Mouse (Mus musculus) stomach, postnatal 0 days (tissue): ENCODE measurements around the gene Rnf26. TPM values are rescaled to one million over a fixed set of nuclear protein-coding genes. Genes with fewer than 3 reads are reported as not detected.
A peak's percentile ranks its signal among the peaks of the same experiment; 100 is the strongest.

Source experiments
- ATAC-seq: fragments of 200-750 bp; cut with Nextera tagmentation; 2 replicates; pipeline ENCODE4 v1.8.0; 2017; ENCODE audit not compliant: low FRiP score, low TSS enrichment
- DNase-seq: peaks from one replicate; pipeline ENCODE4 v3.0.0-alpha.2; 2016; ENCODE audit warnings: low spot score
- H3K27ac ChIP-seq: fragments of 300-500 bp; sonication (generic); replicated peaks from 2 replicates; pipeline ENCODE4 v1.5.1; 2014; ENCODE audit warnings: mild to moderate bottlenecking, control low read depth
- H3K27me3 ChIP-seq: fragments of 300-500 bp; sonication (generic); 2 replicates; pipeline ENCODE4 v1.6.1; 2014; ENCODE audit warnings: low read length; ENCODE audit not compliant: control insufficient read depth, insufficient read depth
- H3K36me3 ChIP-seq: fragments of 300-500 bp; sonication (generic); 2 replicates; pipeline ENCODE4 v1.6.1; 2014; ENCODE audit warnings: low read length, mixed read lengths; ENCODE audit not compliant: control insufficient read depth, insufficient read depth
- H3K4me1 ChIP-seq: fragments of 300-500 bp; sonication (generic); replicated peaks from 2 replicates; pipeline ENCODE4 v1.6.1; 2014; ENCODE audit warnings: antibody characterized with exemption; ENCODE audit not compliant: control insufficient read depth, insufficient read depth
- H3K4me2 ChIP-seq: fragments of 300-500 bp; sonication (generic); replicated peaks from 2 replicates; pipeline ENCODE4 v1.6.1; 2014; ENCODE audit warnings: low read depth, mild to moderate bottlenecking, control low read depth, moderate library complexity
- H3K4me3 ChIP-seq: fragments of 300-500 bp; sonication (generic); 2 replicates; pipeline ENCODE4 v1.5.1; 2014; ENCODE audit warnings: low read depth, low read length, control low read depth
- H3K9ac ChIP-seq: fragments of 300-500 bp; sonication (generic); 2 replicates; pipeline ENCODE4 v1.6.1; 2014; ENCODE audit warnings: mild to moderate bottlenecking, low read length, control low read depth, mixed read lengths
- H3K9me3 ChIP-seq: fragments of 300-500 bp; sonication (generic); 2 replicates; pipeline ENCODE4 v1.6.1; 2016; ENCODE audit warnings: low read length; ENCODE audit not compliant: control insufficient read depth
- CTCF ChIP-seq: IDR thresholded peaks from 2 replicates; pipeline ENCODE4 v1.5.1; 2016; ENCODE audit warnings: antibody characterized with exemption, low read depth, mild to moderate bottlenecking, moderate library complexity
- EP300 ChIP-seq: optimal IDR thresholded peaks from 2 replicates; pipeline ENCODE3; 2016; ENCODE audit warnings: antibody characterized with exemption
- WGBS: fragments of 180-500 bp; shearing (Covaris S2); extraction: QIAGEN DNeasy Blood & Tissue Kit; methylation state at CpG from one replicate; pipeline ENCODE4 v1.1.7; 2014; 5-methylcytosine and 5-hydroxymethylcytosine counted together
- polyA plus RNA-seq: library from polyadenylated mRNA; unstranded; fragments of >200 nt; fragmentation: Nextera tagmentation; extraction: Ambion mirVana; gene quantifications from 2 replicates; pipeline ENCODE4 v1.2.1, GENCODE M21; 2015

Rnf26 gene
- polyA plus RNA-seq, 1 experiment from 2014 or later = 22.0 TPM

GRCm38 (mm10) chr9:44127351-44127801 is 14.1 kb upstream of the Rnf26 start:
- H3K4me2 ChIP-seq = no peak overlapping the region
- H3K27me3 ChIP-seq = no peaks in the 10 kb centered on the region
- WGBS = 54% methylated on average over 3 of the region's 3 CpGs
- TF ChIP-seq CTCF = no peak
- TF ChIP-seq EP300 = no peak
- DNase-seq (no peak), ATAC-seq (no peak)
- H3K9me3 ChIP-seq = no peaks in the 10 kb centered on the region
- no peak overlapping the region for H3K9ac ChIP-seq
- peaks cover 6% of the 10 kb centered on the region for H3K4me1 ChIP-seq
- no peaks in the 10 kb centered on the region for H3K36me3 ChIP-seq
- H3K4me3 ChIP-seq = no peak overlapping the region
- no peak overlapping the region for H3K27ac ChIP-seq

GRCm38 (mm10) chr9:44126746-44127145 is 13.4 kb upstream of the Rnf26 start:
- H3K4me3 ChIP-seq = no peak overlapping the region
- no peaks in the 10 kb centered on the region for H3K9me3 ChIP-seq
- no peak overlapping the region for H3K4me2 ChIP-seq
- peak overlapping the region; percentile 63; the same call in 1 of the 2 replicates for H3K27ac ChIP-seq
- peaks cover 6% of the 10 kb centered on the region for H3K4me1 ChIP-seq
- no peak for ATAC-seq
- no peak for DNase-seq
- WGBS = 80% methylated on average over 3 of the region's 3 CpGs
- no peak overlapping the region for H3K9ac ChIP-seq
- TF ChIP-seq EP300 = no peak
- TF ChIP-seq CTCF = no peak
- no peaks in the 10 kb centered on the region for H3K36me3 ChIP-seq
- H3K27me3 ChIP-seq = no peaks in the 10 kb centered on the region

- DNase-seq (peak; percentile 86), ATAC-seq (no peak)
- Histone ChIP-seq H3K4me1 (peaks cover 6% of the 10 kb centered on the region), H3K27me3 (no peaks in the 10 kb centered on the region), H3K9ac (0 out of 2 replicates have a peak overlapping the region, but pooled peaks have one; percentile 38), H3K36me3 (no peaks in the 10 kb centered on the region), H3K4me2 (peak overlapping the region; percentile 21; the same call in 1 of the 2 replicates), H3K9me3 (no peaks in the 10 kb centered on the region), H3K27ac (peak overlapping the region; percentile 63; the same call in 1 of the 2 replicates), H3K4me3 (no peak overlapping the region)
- TF ChIP-seq CTCF = peak; percentile 95
- no peak for TF ChIP-seq EP300
- WGBS = 23% methylated on average over 18 of the region's 18 CpGs
Observed at GRCm38 (mm10) chr9:44125546-44126428, 12.5 kb upstream of the Rnf26 start.

GRCm38 (mm10) chr9:44125026-44125425 is 11.7 kb upstream of the Rnf26 start:
- 58% methylated on average over 5 of the region's 5 CpGs for WGBS
- Histone ChIP-seq H3K4me3 (no peak overlapping the region), H3K27me3 (no peaks in the 10 kb centered on the region), H3K27ac (no peak overlapping the region), H3K4me2 (no peak overlapping the region), H3K9ac (no peak overlapping the region), H3K36me3 (no peaks in the 10 kb centered on the region), H3K4me1 (no peaks in the 10 kb centered on the region), H3K9me3 (no peaks in the 10 kb centered on the region)
- TF ChIP-seq EP300 (no peak), CTCF (no peak)
- no peak for DNase-seq
- no peak for ATAC-seq

GRCm38 (mm10) chr9:44124317-44124716 is 11.0 kb upstream of the Rnf26 start:
- Histone ChIP-seq H3K9me3 (no peaks in the 10 kb centered on the region), H3K9ac (no peak overlapping the region), H3K27me3 (no peaks in the 10 kb centered on the region), H3K4me1 (no peaks in the 10 kb centered on the region), H3K4me2 (no peak overlapping the region), H3K27ac (no peak overlapping the region), H3K36me3 (no peaks in the 10 kb centered on the region), H3K4me3 (no peak overlapping the region)
- WGBS = 67% methylated on average over 6 of the region's 6 CpGs
- DNase-seq (no peak), ATAC-seq (no peak)
- TF ChIP-seq EP300 (no peak), CTCF (peak; percentile 72)

- 63% methylated on average over 8 of the region's 8 CpGs for WGBS
- no peaks in the 10 kb centered on the region for H3K4me1 ChIP-seq
- no peaks in the 10 kb centered on the region for H3K9me3 ChIP-seq
- TF ChIP-seq EP300 (no peak), CTCF (no peak)
- H3K9ac ChIP-seq = no peak overlapping the region
- H3K4me3 ChIP-seq = no peak overlapping the region
- ATAC-seq = no peak
- H3K36me3 ChIP-seq = no peaks in the 10 kb centered on the region
- no peak overlapping the region for H3K4me2 ChIP-seq
- H3K27me3 ChIP-seq = no peaks in the 10 kb centered on the region
- DNase-seq = no peak
- no peak overlapping the region for H3K27ac ChIP-seq
Observed at GRCm38 (mm10) chr9:44119948-44120465, 6.7 kb upstream of the Rnf26 start.
